Mouse (Mus musculus): ENCODE results near the gene Hist4h4. TPM values are rescaled to one million over a fixed set of nuclear protein-coding genes. Genes with fewer than 3 reads are reported as not detected.

The Hist4h4 gene
- total RNA-seq, 1 experiment from 2014 or later, result 24.8 TPM

- no peak for DNase-seq
These were observed 22.7 kb downstream of the Hist4h4 start, which contains the start of gene Gucy2c for GRCm38 (mm10) chr6:136781377-136781986. Gucy2c (minus strand) TSS chr6:136781765.

DNA sequence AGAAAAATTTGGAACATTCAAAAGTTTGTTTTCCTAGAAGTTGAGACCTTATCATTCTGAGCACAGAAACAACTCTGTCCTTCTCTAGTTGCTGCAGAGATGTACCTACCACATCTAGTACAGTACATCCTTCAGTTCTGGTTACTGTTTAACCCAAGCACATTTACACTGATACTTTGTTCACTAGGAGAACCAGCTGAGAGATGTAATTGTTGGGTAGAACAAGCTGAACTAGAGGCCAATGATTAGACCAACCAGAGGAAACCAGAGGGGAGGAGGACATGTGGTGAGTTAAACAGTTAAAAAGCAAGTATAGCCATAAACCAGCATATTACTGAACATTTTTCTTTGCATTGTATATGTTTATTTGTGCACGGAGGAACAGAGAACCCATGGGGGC, 27.8 kb downstream of the Hist4h4 start:
- no peak for DNase-seq

GRCm38 (mm10) chr6:136769859-136770258, 34.4 kb downstream of the Hist4h4 start:
- DNase-seq, result no peak

- no peak for DNase-seq
These were observed 35.1 kb downstream of the Hist4h4 start for GRCm38 (mm10) chr6:136769143-136769542.

GRCm38 (mm10) chr6:136763912-136764311, 40.3 kb downstream of the Hist4h4 start:
- no peak for DNase-seq

Small RNA genes lying within 50 kb of the gene (microRNA-seq; reads per million reads assigned to microRNA genes)
- gene Gm44364, result 0 reads per million in 2 experiments

Other genes with a start within 250 kb of the Hist4h4 start
- 101 and 110 TPM in 2 replicates for gene Plbd1, start 142.5 kb downstream of the Hist4h4 start, total RNA-seq (2021)
- gene Gucy2c, start 22.6 kb downstream of the Hist4h4 start, total RNA-seq (2021), result 0.08 and 0.22 TPM in 2 replicates
- gene H2afj, start 3.8 kb upstream of the Hist4h4 start, total RNA-seq (2021), result 124 TPM in 2 replicates
- 0.38 and 1.1 TPM in 2 replicates for gene BC049715, start 23.2 kb upstream of the Hist4h4 start, total RNA-seq (2021)
- 73.4 and 79.6 TPM in 2 replicates for gene Wbp11, start 23.8 kb upstream of the Hist4h4 start, total RNA-seq (2021)
- 0.22 and 0.38 TPM in 2 replicates for gene Smco3, start 31.0 kb upstream of the Hist4h4 start, total RNA-seq (2021)
- 6.0 and 7.4 TPM in 2 replicates for gene Art4, start 53.3 kb upstream of the Hist4h4 start, total RNA-seq (2021)
- 177 and 231 TPM in 2 replicates for gene Mgp, start 71.4 kb upstream of the Hist4h4 start, total RNA-seq (2021)
- 0.30 TPM in 1 of 2 replicates, not detected in the other for gene Erp27, start 117.8 kb upstream of the Hist4h4 start, total RNA-seq (2021)
- 0.44 TPM in 1 of 2 replicates, not detected in the other for gene Pde6h, start 119.4 kb upstream of the Hist4h4 start, total RNA-seq (2021)
- gene Arhgdib, start 137.5 kb upstream of the Hist4h4 start, total RNA-seq (2021), result 24.4 and 62.7 TPM in 2 replicates

All from adrenal gland, postnatal 14 days (tissue).